Mouse (Mus musculus) testis, postnatal 14 days (tissue): ENCODE measurements at regions not wholly inside any gene's neighbourhood (a gene's known extent, or its start where the extent isn't known, plus 50 kb on each side); places are given as distances from the start of the nearest gene placed in this dataset.

Source experiments
- DNase-seq: peaks from one replicate; pipeline ENCODE4 v3.0.0; 2021; ENCODE audit warnings: low spot score

- no peak for DNase-seq
Observed at GRCm38 (mm10) chr3:50940656-50941055, 283.6 kb upstream of the Noct start.

- DNase-seq = no peak
Observed at GRCm38 (mm10) chr3:50953456-50953855, 270.8 kb upstream of the Noct start.

GRCm38 (mm10) chr3:50970386-50970785 lies 253.9 kb upstream of the Noct start:
- no peak for DNase-seq

- DNase-seq = no peak
Observed at GRCm38 (mm10) chr3:50973081-50973480, 251.2 kb upstream of the Noct start.

- DNase-seq = no peak
Observed at GRCm38 (mm10) chr3:50976141-50976780, 248.0 kb upstream of the Noct start.

GRCm38 (mm10) chr3:50976818-50977217 lies 247.4 kb upstream of the Noct start:
- DNase-seq = no peak

- DNase-seq = no peak
Observed at GRCm38 (mm10) chr3:50978636-50979035, 245.6 kb upstream of the Noct start.

- DNase-seq = no peak
Observed at GRCm38 (mm10) chr3:50979592-50979991, 244.7 kb upstream of the Noct start.

- DNase-seq = no peak
Observed at GRCm38 (mm10) chr3:50981751-50982150, 242.5 kb upstream of the Noct start.

GRCm38 (mm10) chr3:50982649-50983048 lies 241.6 kb upstream of the Noct start:
- DNase-seq = no peak

GRCm38 (mm10) chr3:50983126-50983525 lies 241.1 kb upstream of the Noct start:
- DNase-seq = no peak

GRCm38 (mm10) chr3:50983962-50984765 lies 240.1 kb upstream of the Noct start:
- no peak for DNase-seq

GRCm38 (mm10) chr3:50987821-50988220 lies 236.4 kb upstream of the Noct start:
- no peak for DNase-seq

GRCm38 (mm10) chr3:50990810-50991209 lies 233.4 kb upstream of the Noct start:
- DNase-seq = no peak

- no peak for DNase-seq
Observed at GRCm38 (mm10) chr3:50992581-50993313, 231.5 kb upstream of the Noct start.

- no peak for DNase-seq
Observed at GRCm38 (mm10) chr3:50999745-51000144, 224.5 kb upstream of the Noct start.

GRCm38 (mm10) chr3:51000938-51001337 lies 223.3 kb upstream of the Noct start:
- DNase-seq = no peak

GRCm38 (mm10) chr3:51002662-51003061 lies 221.6 kb upstream of the Noct start:
- no peak for DNase-seq

- no peak for DNase-seq
Observed at GRCm38 (mm10) chr3:51003506-51004170, 220.6 kb upstream of the Noct start.

GRCm38 (mm10) chr3:51004216-51004615 lies 220.0 kb upstream of the Noct start:
- no peak for DNase-seq

- no peak for DNase-seq
Observed at GRCm38 (mm10) chr3:51009098-51009497, 215.1 kb upstream of the Noct start.

GRCm38 (mm10) chr3:51019650-51020346 lies 204.4 kb upstream of the Noct start:
- DNase-seq = no peak
